Mouse (Mus musculus) kidney, adult 2 months (tissue): ENCODE results near the gene Kxd1.

Experiments used
- CTCF ChIP-seq: fragments of 200-500 bp; conservative IDR thresholded peaks from 2 replicates; pipeline ENCODE4 v1.5.1; 2011; ENCODE audit warnings: low read depth, mild to moderate bottlenecking, control low read depth, low read length, moderate library complexity, mixed read lengths; ENCODE audit not compliant: insufficient read depth, insufficient read length
- POLR2A ChIP-seq: fragments of 200-500 bp; IDR thresholded peaks from one replicate; pipeline ENCODE4 v1.6.1; 2011; ENCODE audit warnings: low read depth, low read length, control low read depth

GRCm38 (mm10) chr8:70477269-70477982 is 50.3 kb downstream of the Kxd1 start:
- TF ChIP-seq CTCF (no peak), POLR2A (no peak)
